Comparison of ENCODE assay signal across 8 mouse cellular contexts in the genomic region with DNA sequence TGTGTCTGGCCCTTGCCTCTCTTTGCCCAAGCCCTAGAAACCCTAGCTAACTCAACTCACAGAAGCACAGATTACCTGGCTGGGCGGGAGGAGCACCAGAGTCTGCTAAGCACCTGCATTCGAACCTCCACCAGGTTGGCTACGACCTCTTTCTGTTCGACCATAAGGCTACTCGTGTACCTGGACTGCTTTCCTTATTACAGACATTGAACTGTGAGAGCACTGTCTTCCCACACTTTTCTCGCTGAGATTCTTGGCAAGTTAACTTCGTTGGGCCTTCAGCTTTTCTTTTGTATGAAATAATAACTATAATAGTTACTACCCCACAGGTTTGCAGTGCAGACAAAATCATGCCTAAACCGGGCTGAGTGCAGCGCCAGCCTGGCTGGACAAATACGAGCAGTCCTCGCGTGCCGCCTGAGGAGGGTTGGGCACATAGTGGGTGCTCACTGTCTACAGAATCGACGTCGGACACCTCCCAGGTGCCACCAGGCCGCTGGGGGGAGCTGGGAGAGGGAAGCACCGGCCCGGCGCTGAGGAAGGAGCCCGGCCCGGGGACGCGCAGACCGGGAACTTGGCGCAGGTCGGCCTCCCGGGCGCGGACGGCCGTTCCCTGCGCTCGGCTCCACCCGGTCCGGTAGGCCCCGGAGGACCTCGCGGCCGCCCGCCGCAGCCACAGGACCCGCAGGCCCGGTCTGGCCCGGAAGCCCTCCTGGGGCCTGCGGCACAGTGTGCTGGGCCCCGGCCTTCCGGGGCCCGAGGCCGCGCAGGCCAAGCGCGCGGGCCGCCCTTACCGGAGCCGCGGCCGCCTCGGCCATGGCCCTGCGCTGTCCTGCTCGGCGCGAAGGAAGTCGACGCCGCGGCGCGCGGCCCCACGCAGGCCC. TPM values are rescaled to one million over a fixed set of nuclear protein-coding genes. Genes with fewer than 3 reads are reported as not detected.
DNase-seq lines count a peak whose midpoint lies in the region; ATAC-seq and TF ChIP-seq lines count a peak whose summit lies in the region.

No protein-coding gene starts in this region.

- H3K4me1 ChIP-seq in MEL (ENCODE audit: control insufficient read depth in 1 of 2, insufficient read depth in 2 of 2, low read length in 2 of 2): peaks cover 0 to 19% of the 10 kb centered on the region in 2 experiments; a peak in 3 of 4 replicates
- H3K4me1 ChIP-seq in forebrain, postnatal 0 days (ENCODE audit: insufficient read depth): peaks cover 7% of the 10 kb centered on the region
- H3K4me1 ChIP-seq in thymus, adult 2 months (replicated peaks; ENCODE audit: control insufficient read depth, insufficient read depth, low read length): peaks cover 17% of the 10 kb centered on the region

- H3K27ac ChIP-seq in MEL (ENCODE audit: control insufficient read depth, low read depth, low read length): peak overlapping the region; percentile 14
- H3K27ac ChIP-seq in forebrain, postnatal 0 days (ENCODE audit: low read depth, low read length): peak overlapping the region; percentile 89
- peak overlapping the region; percentile 5; the same call in 1 of the 2 replicates for H3K27ac ChIP-seq in thymus, adult 2 months (ENCODE audit: control insufficient read depth, insufficient read depth, low read length)

- no peaks in the 10 kb centered on the region for H3K9me3 ChIP-seq in MEL (replicated peaks; ENCODE audit: insufficient read depth, low read length)
- H3K9me3 ChIP-seq in forebrain, postnatal 0 days (ENCODE audit: low read length): no peaks in the 10 kb centered on the region

- peak overlapping the region; percentile 83 to 96 for H3K4me3 ChIP-seq in MEL (ENCODE audit: control insufficient read depth in 1 of 2, insufficient read depth in 1 of 2, low read depth in 2 of 2, low read length in 2 of 2)
- peak overlapping the region; percentile 83 for H3K4me3 ChIP-seq in forebrain, postnatal 0 days (ENCODE audit: low read depth, low read length)
- peak overlapping the region; percentile 72 for H3K4me3 ChIP-seq in thymus, adult 2 months (ENCODE audit: control insufficient read depth, insufficient read depth, low read length)

- WGBS in forebrain, postnatal 0 days: 4% methylated on average over 64 of the region's 72 CpGs
- WGBS in thymus, adult 2 months: 3% methylated on average over 72 of the region's 72 CpGs

- H3K4me2 ChIP-seq in forebrain, postnatal 0 days (ENCODE audit: low read depth): peak overlapping the region; percentile 73

- no peaks in the 10 kb centered on the region for H3K27me3 ChIP-seq in MEL (ENCODE audit: control insufficient read depth in 1 of 2, insufficient read depth in 2 of 2, low read length in 2 of 2)
- H3K27me3 ChIP-seq in forebrain, postnatal 0 days (ENCODE audit: insufficient read depth, low read length): no peaks in the 10 kb centered on the region
- no peaks in the 10 kb centered on the region for H3K27me3 ChIP-seq in thymus, adult 2 months (ENCODE audit: control insufficient read depth, insufficient read depth, low read length)

- peaks cover 11% of the 10 kb centered on the region for H3K79me2 ChIP-seq in MEL (ENCODE audit: control insufficient read depth, insufficient read depth, low read length, poor library complexity)

- H3K36me3 ChIP-seq in MEL (ENCODE audit: control insufficient read depth in 1 of 2, insufficient read depth in 2 of 2, low read length in 2 of 2): peaks cover 7 to 15% of the 10 kb centered on the region in 2 experiments
- H3K36me3 ChIP-seq in forebrain, postnatal 0 days (ENCODE audit: insufficient read depth): peaks cover 28% of the 10 kb centered on the region
- peaks cover 26% of the 10 kb centered on the region for H3K36me3 ChIP-seq in thymus, adult 2 months (ENCODE audit: control insufficient read depth, insufficient read depth, low read length)

- TF ChIP-seq RAD21 in MEL (IDR thresholded peaks at IDR 0.05; ENCODE audit: low read depth, low read length): no peak

- TF ChIP-seq EP300 in MEL (IDR thresholded peaks at IDR 0.05; ENCODE audit: low read depth in 1 of 2, low read length in 2 of 2): no peak

- H3K9ac ChIP-seq in MEL (ENCODE audit: control insufficient read depth, low read depth, low read length, poor library complexity, severe bottlenecking): peak overlapping the region; percentile 90
- H3K9ac ChIP-seq in forebrain, postnatal 0 days: peak overlapping the region; percentile 82

- no peak for TF ChIP-seq POLR2A in MEL (IDR thresholded peaks at IDR 0.05; ENCODE audit: control insufficient read depth in 1 of 2, insufficient read depth in 1 of 2, low read depth in 1 of 2, low read length in 2 of 2, poor library complexity in 1 of 2)
- TF ChIP-seq POLR2A in thymus, adult 2 months (IDR thresholded peaks at IDR 0.05; ENCODE audit: control insufficient read depth, extremely low read depth, insufficient read depth, low read length, poor library complexity): no peak

- peak; percentile 63 for DNase-seq in MEL (ENCODE audit: low read depth, low spot score)
- peak; percentile 69 for DNase-seq in cerebellum, adult 8-10 months
- DNase-seq in forebrain, postnatal 0 days: peak; percentile 73
- DNase-seq in heart, postnatal 4 days: peak; percentile 71
- peak; percentile 34 for DNase-seq in layer of hippocampus, adult 9-11 months
- DNase-seq in lung, postnatal 10 days: peak; percentile 75
- peak; percentile 45 for DNase-seq in ovary, postnatal 10 days (ENCODE audit: low spot score)
- DNase-seq in thymus, adult 2 months: peak; percentile 77

- peak; percentile 79 for ATAC-seq in forebrain, postnatal 0 days

- no peak for TF ChIP-seq CTCF in MEL (IDR thresholded peaks at IDR 0.05 in 2 of 3, conservative IDR thresholded peaks at IDR 0.05 in 1 of 3; ENCODE audit: control insufficient read depth in 1 of 3, insufficient read depth in 1 of 3, low read depth in 2 of 3, low read length in 3 of 3, poor library complexity in 1 of 3, severe bottlenecking in 1 of 3)
- TF ChIP-seq CTCF in forebrain, postnatal 0 days (IDR thresholded peaks at IDR 0.05; ENCODE audit: low read depth): peak; percentile 52
- TF ChIP-seq CTCF in thymus, adult 2 months (IDR thresholded peaks at IDR 0.05; ENCODE audit: borderline replicate concordance, control insufficient read depth, extremely low read depth, insufficient read depth, low read length, poor library complexity): peak; percentile 58; the same call in 1 of the 2 replicates

TF ChIP-seq in MEL, 35 proteins besides CTCF, POLR2A, EP300 and RAD21:
- TF ChIP-seq ZKSCAN1 (IDR thresholded peaks at IDR 0.05; ENCODE audit: low read depth, low read length) (peak; percentile 81), TAL1 (IDR thresholded peaks at IDR 0.05; ENCODE audit: low read length) (no peak), HCFC1 (IDR thresholded peaks at IDR 0.05; ENCODE audit: low read depth, low read length) (no peak), POLR2AphosphoS2 (IDR thresholded peaks at IDR 0.05; ENCODE audit: low read length) (no peak), MXI1 (IDR thresholded peaks at IDR 0.05; ENCODE audit: low read depth, low read length) (peak; percentile 6; the same call in 1 of the 2 replicates), GABPA (IDR thresholded peaks at IDR 0.05; ENCODE audit: low read depth, low read length) (no peak), SIN3A (IDR thresholded peaks at IDR 0.05; ENCODE audit: low read length) (no peak), E2F4 (IDR thresholded peaks at IDR 0.05; ENCODE audit: borderline replicate concordance, low read depth, low read length) (no peak), USF2 (IDR thresholded peaks at IDR 0.05; ENCODE audit: borderline replicate concordance in 1 of 2, insufficient read depth in 1 of 2, low read depth in 1 of 2, low read length in 2 of 2) (no peak), USF1 (IDR thresholded peaks at IDR 0.05; ENCODE audit: low read depth, low read length) (no peak), ELF1 (IDR thresholded peaks at IDR 0.05; ENCODE audit: low read depth, low read length) (no peak), CHD2 (IDR thresholded peaks at IDR 0.05; ENCODE audit: low read length) (no peak), RCOR1 (IDR thresholded peaks at IDR 0.05; ENCODE audit: low read depth, low read length) (no peak), NRF1 (IDR thresholded peaks at IDR 0.05; ENCODE audit: insufficient read depth, low read depth, low read length, poor library complexity, severe bottlenecking) (no peak), SMC3 (IDR thresholded peaks at IDR 0.05; ENCODE audit: low read depth, low read length) (no peak), ZC3H11A (IDR thresholded peaks at IDR 0.05; ENCODE audit: low read depth, low read length) (no peak), TBP (IDR thresholded peaks at IDR 0.05; ENCODE audit: low read depth, low read length) (no peak), ZNF384 (IDR thresholded peaks at IDR 0.05; ENCODE audit: low read depth, low read length) (no peak), MAX (IDR thresholded peaks at IDR 0.05; ENCODE audit: low read length) (no peak), MAZ (IDR thresholded peaks at IDR 0.05; ENCODE audit: low read depth, low read length) (0 out of 2 replicates have a peak, but pooled peaks have one; percentile 9), JUND (IDR thresholded peaks at IDR 0.05; ENCODE audit: low read depth, low read length) (no peak)

RNA-seq across cellular contexts. Expression of a gene that starts 0.6 kb away (rescaled TPM):
- total RNA-seq in MEL (2012; rRNA removed): 13.5 and 17.8 TPM in 2 replicates
- 10 to 100 TPM in 1 of 2 experiments, not detected in 1; 22.1 TPM for polyA plus RNA-seq in MEL (2012; ENCODE audit: insufficient read depth in 1 of 2, insufficient read length in 2 of 2, low read depth in 1 of 2, low replicate concordance in 2 of 2, missing spikeins in 1 of 2)
- total RNA-seq in forebrain, postnatal 0 days (2014; rRNA removed): 40.6 and 51.6 TPM in 2 replicates
- 13.2 and 15.5 TPM in 2 replicates for polyA plus RNA-seq in forebrain, postnatal 0 days (2015; fragmentation: Nextera tagmentation; extraction: Ambion mirVana)
- 10 to 100 TPM; 19.2 to 21.1 TPM for total RNA-seq in heart, postnatal 4 days (2021)
- 52.5 and 52.7 TPM in 2 replicates for polyA plus RNA-seq in thymus, adult 2 months (2012; rRNA removed)

RNA-seq across cellular contexts. Expression of a gene that starts 37.1 kb away (rescaled TPM):
- 16.3 and 20.4 TPM in 2 replicates for total RNA-seq in MEL (2012; rRNA removed)
- polyA plus RNA-seq in MEL (2012; ENCODE audit: insufficient read depth in 1 of 2, insufficient read length in 2 of 2, low read depth in 1 of 2, low replicate concordance in 2 of 2, missing spikeins in 1 of 2): 10 to 100 TPM in 1 of 2 experiments, not detected in 1; 32.4 TPM
- total RNA-seq in forebrain, postnatal 0 days (2014; rRNA removed): 23.2 and 46.5 TPM in 2 replicates
- 12.5 and 14.2 TPM in 2 replicates for polyA plus RNA-seq in forebrain, postnatal 0 days (2015; fragmentation: Nextera tagmentation; extraction: Ambion mirVana)
- total RNA-seq in heart, postnatal 4 days (2021): 10 to 100 TPM; 19.7 to 21.0 TPM
- polyA plus RNA-seq in thymus, adult 2 months (2012; rRNA removed): 43.5 and 45.5 TPM in 2 replicates

Comparison
In these comparisons a context has a peak if more than half of its experiments do, and no peak if none do; other contexts are left out.
1. Peak in every context shown above with its lines: DNase-seq, ATAC-seq, H3K4me3 ChIP-seq and H3K27ac ChIP-seq.
2. H3K27ac ChIP-seq: peak in every context shown above with its lines; median percentile 89 in forebrain, postnatal 0 days; 14 in MEL; 5 in thymus, adult 2 months.
3. CTCF ChIP-seq: peak in forebrain, postnatal 0 days (single experiment) and thymus, adult 2 months (single experiment); none in MEL (0 of 3).